Mouse (Mus musculus): ENCODE data around the gene Scamp3. TPM values are rescaled to one million over a fixed set of nuclear protein-coding genes. Genes with fewer than 3 reads are reported as not detected.
"Not testable (repeated sequence)": the region's sequence is repeated elsewhere in the genome, so short reads cannot be mapped to it uniquely, and the experiment has no call there.

Gene Scamp3
- polyA plus RNA-seq, 2 experiments = 35.3 to 41.0 TPM

DNA sequence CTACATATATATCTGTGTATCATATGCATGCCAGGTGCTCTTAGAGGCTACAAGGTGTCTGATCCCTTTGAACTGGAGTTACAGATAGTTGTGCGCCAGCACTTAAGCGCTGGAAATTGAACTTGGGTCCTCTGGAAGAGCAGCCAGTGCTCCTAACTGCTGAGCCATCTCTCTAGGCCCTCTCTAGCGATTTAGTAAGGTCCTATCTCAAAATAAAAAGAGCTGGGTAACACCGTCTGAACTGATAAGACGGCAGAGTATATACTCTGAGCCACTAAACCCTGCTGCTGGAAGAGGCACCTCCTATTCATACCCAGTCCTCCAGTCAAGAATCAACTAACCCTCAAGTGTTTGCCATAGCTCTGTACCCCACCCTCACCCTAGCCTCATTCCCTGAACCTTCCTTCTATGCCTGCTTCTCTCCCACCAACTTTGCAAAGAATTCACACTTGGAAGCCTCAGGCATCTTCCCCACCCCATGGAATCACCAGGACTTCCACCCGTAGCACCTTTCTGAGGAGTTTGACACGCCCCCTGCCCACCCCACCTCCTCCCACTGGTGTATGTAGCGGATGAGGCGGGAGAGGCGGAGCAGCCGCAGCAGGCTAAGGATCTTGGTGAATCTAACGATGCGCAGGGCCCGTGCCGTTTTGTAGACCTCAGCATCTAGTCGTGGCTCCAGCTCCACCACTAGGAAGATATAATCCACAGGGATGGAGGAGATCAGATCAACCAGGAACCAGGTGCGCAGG lies 25.0 kb upstream of the Scamp3 start:
- WGBS (ENCODE audit: insufficient replicate concordance) = 36% methylated on average over 17 of the region's 17 CpGs
- Histone ChIP-seq H3K4me2 (ENCODE audit: low read depth) (peak overlapping the region; percentile 23), H3K4me3 (ENCODE audit: insufficient read depth in 1 of 2, low read depth in 2 of 2, low read length in 2 of 2) (no peak overlapping the region), H3K9me3 (ENCODE audit: control insufficient read depth, low read length) (no peaks in the 10 kb centered on the region), H3K27me3 (ENCODE audit: control insufficient read depth, insufficient read depth, low read length) (no peaks in the 10 kb centered on the region; the same call in none of the 2 replicates), H3K27ac (no peak overlapping the region), H3K36me3 (replicated peaks; ENCODE audit: control insufficient read depth, insufficient read depth, low read depth) (no peaks in the 10 kb centered on the region), H3K9ac (replicated peaks) (no peak overlapping the region), H3K4me1 (replicated peaks; ENCODE audit: control insufficient read depth in 2 of 2, insufficient read depth in 2 of 2, low read length in 1 of 2) (peaks cover 14 to 19% of the 10 kb centered on the region in 2 experiments)
- ATAC-seq (ENCODE audit: insufficient read depth) (peak; percentile 12; the same call in 1 of the 2 replicates), DNase-seq (ENCODE audit: low read depth in 3 of 3, low spot score in 3 of 3) (no peak)
- no peak for TF ChIP-seq CTCF (IDR thresholded peaks at IDR 0.05; ENCODE audit: low read depth)
- no peak for TF ChIP-seq EP300 (IDR thresholded peaks at IDR 0.05; ENCODE audit: low read depth)

DNA sequence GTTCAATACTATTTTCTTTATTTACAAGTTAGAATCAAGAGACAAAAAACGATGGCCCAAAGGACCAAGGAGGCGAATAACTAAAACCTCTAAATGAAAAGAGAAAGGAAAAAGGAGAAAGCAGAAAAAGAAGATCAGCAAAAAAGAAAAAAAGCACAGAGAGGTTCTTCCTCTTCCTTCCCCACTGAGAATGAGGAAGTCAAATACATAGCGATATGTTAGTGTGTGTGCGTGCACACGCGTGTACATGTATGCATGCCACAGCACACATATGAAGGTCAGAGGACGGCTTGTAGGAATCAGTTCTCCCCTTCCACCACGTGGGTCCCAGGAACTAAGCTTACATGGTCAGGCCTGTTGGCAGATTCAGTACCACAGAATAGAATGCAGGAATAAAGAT lies 20.3 kb upstream of the Scamp3 start:
- Histone ChIP-seq H3K27ac (no peak overlapping the region), H3K27me3 (ENCODE audit: control insufficient read depth, insufficient read depth, low read length) (peaks cover 9% of the 10 kb centered on the region), H3K4me2 (ENCODE audit: low read depth) (no peak overlapping the region), H3K4me3 (ENCODE audit: insufficient read depth in 1 of 2, low read depth in 2 of 2, low read length in 2 of 2) (no peak overlapping the region), H3K4me1 (replicated peaks; ENCODE audit: control insufficient read depth in 2 of 2, insufficient read depth in 2 of 2, low read length in 1 of 2) (peaks cover 8 to 16% of the 10 kb centered on the region in 2 experiments), H3K9ac (replicated peaks) (no peak overlapping the region), H3K9me3 (ENCODE audit: control insufficient read depth, low read length) (no peaks in the 10 kb centered on the region), H3K36me3 (replicated peaks; ENCODE audit: control insufficient read depth, insufficient read depth, low read depth) (no peaks in the 10 kb centered on the region)
- DNase-seq (ENCODE audit: low read depth in 3 of 3, low spot score in 3 of 3) (no peak), ATAC-seq (ENCODE audit: insufficient read depth) (no peak)
- whole genome bisulfite sequencing (ENCODE audit: insufficient replicate concordance) = 57% methylated on average over 8 of the region's 8 CpGs
- no peak for TF ChIP-seq CTCF (IDR thresholded peaks at IDR 0.05; ENCODE audit: low read depth)
- no peak for TF ChIP-seq EP300 (IDR thresholded peaks at IDR 0.05; ENCODE audit: low read depth)

DNA sequence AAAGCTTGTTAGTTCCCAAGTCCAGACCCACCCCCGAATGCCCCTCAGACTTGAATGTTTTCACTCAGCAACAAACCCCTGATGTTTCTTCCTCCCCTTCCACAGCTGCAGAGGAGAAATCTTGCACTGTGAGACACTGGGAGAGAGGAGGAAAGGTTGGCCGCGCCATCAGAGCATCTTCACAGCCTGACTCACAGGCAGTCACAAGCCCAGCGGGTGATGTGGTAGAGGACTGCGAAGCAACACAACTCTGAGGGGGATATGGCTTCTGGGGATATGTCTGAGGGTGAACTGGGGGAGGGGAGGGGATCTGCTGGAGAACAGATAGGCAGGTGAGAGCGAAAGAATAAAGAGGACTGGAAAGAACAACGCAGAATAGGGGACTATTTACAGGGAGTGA lies 18.6 kb upstream of the Scamp3 start:
- whole genome bisulfite sequencing (ENCODE audit: insufficient replicate concordance) = 21% methylated on average over 7 of the region's 7 CpGs
- Histone ChIP-seq H3K4me1 (replicated peaks; ENCODE audit: control insufficient read depth in 2 of 2, insufficient read depth in 2 of 2, low read length in 1 of 2) (peaks cover 3 to 10% of the 10 kb centered on the region in 2 experiments; a peak in 3 of 4 replicates), H3K36me3 (replicated peaks; ENCODE audit: control insufficient read depth, insufficient read depth, low read depth) (no peaks in the 10 kb centered on the region), H3K27me3 (ENCODE audit: control insufficient read depth, insufficient read depth, low read length) (peaks cover 9% of the 10 kb centered on the region), H3K9me3 (ENCODE audit: control insufficient read depth, low read length) (no peaks in the 10 kb centered on the region), H3K9ac (replicated peaks) (no peak overlapping the region), H3K27ac (no peak overlapping the region), H3K4me2 (ENCODE audit: low read depth) (no peak overlapping the region), H3K4me3 (ENCODE audit: insufficient read depth in 1 of 2, low read depth in 2 of 2, low read length in 2 of 2) (no peak overlapping the region)
- no peak for ATAC-seq (ENCODE audit: insufficient read depth)
- TF ChIP-seq EP300 (IDR thresholded peaks at IDR 0.05; ENCODE audit: low read depth) (no peak), CTCF (IDR thresholded peaks at IDR 0.05; ENCODE audit: low read depth) (no peak)
- DNase-seq (ENCODE audit: low read depth in 3 of 3, low spot score in 3 of 3) = no peak

DNA sequence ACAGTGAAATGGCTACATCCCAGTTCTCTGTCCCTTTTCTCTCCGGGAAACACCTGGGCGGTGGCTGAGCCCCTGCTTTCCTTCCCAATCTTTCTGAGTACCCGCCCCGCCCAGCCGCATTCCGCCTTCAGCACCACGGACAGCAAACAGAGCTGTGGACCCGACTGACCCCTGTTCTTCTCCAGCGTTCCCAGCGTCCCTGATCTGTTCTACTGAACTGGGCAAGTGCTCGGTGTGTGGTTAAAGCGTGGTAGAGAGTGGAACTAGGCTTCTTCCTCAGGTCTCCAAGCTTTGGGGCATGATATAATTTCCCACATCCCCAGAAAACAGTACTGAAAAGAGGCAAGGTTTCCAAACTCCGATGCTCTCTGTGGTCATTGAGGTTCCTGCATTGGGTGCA lies 18.1 kb upstream of the Scamp3 start:
- TF ChIP-seq CTCF (IDR thresholded peaks at IDR 0.05; ENCODE audit: low read depth) = no peak
- no peak for TF ChIP-seq EP300 (IDR thresholded peaks at IDR 0.05; ENCODE audit: low read depth)
- no peaks in the 10 kb centered on the region for H3K36me3 ChIP-seq (replicated peaks; ENCODE audit: control insufficient read depth, insufficient read depth, low read depth)
- H3K4me1 ChIP-seq (replicated peaks; ENCODE audit: control insufficient read depth in 2 of 2, insufficient read depth in 2 of 2, low read length in 1 of 2) = peaks cover 9 to 15% of the 10 kb centered on the region in 2 experiments; a peak in 3 of 4 replicates
- H3K27ac ChIP-seq = no peak overlapping the region
- WGBS (ENCODE audit: insufficient replicate concordance) = 0% methylated on average over 13 of the region's 13 CpGs
- H3K4me2 ChIP-seq (ENCODE audit: low read depth) = peak overlapping the region; percentile 88
- H3K9ac ChIP-seq (replicated peaks) = no peak overlapping the region
- DNase-seq (ENCODE audit: low read depth in 3 of 3, low spot score in 3 of 3) (no peak), ATAC-seq (ENCODE audit: insufficient read depth) (no peak)
- no peaks in the 10 kb centered on the region for H3K9me3 ChIP-seq (ENCODE audit: control insufficient read depth, low read length)
- peaks cover 9% of the 10 kb centered on the region for H3K27me3 ChIP-seq (ENCODE audit: control insufficient read depth, insufficient read depth, low read length)
- H3K4me3 ChIP-seq (ENCODE audit: insufficient read depth in 1 of 2, low read depth in 2 of 2, low read length in 2 of 2) = peak overlapping the region; percentile 51 to 60; a peak in 3 of 4 replicates

DNA sequence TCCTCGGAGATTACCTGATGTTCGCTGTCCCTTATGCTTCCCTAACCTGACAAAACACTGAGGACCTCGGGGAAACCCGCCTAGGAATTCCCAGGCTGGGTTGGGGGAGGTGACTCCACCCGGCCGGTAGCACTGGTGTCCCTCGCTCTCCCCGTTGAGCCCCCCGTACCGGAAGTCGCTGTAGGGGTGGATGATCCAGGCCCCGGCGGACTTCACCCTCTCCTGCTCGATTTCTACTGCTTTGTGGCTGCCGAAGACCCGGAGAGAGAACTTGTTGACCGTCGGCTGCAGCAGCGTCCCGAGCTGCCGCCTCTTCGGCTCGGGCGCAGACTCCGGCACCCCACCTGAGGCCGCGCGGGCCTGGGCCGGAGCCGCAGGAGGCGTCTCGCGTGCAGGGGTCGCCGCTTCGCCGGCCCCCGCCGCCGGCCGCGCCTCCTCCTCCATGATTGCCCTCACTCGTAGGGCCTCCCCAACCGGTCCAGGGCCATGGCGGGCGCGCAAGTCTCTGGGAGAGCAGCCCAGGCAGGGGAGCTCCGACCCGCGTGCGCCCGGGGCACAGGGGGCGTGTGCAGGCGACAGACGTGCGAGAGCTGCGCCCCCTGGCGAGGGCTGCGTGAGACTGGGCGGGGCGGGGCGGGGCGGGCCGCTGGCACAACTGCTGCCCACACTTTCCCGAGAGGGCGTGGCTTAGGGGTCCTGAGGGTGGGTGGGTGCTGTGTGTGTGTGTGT lies 17.5 kb upstream of the Scamp3 start, which contains the start of gene Hcn3:
Gene Hcn3 (minus strand): TSS at position 581 of the 729 bp plus-strand sequence.
- TF ChIP-seq CTCF (IDR thresholded peaks at IDR 0.05; ENCODE audit: low read depth) = peak; percentile 68
- no peak for TF ChIP-seq EP300 (IDR thresholded peaks at IDR 0.05; ENCODE audit: low read depth)
- peak; percentile 21; the same call in 1 of the 2 replicates for ATAC-seq (ENCODE audit: insufficient read depth)
- Histone ChIP-seq H3K27ac (no peak within 1 kb of the TSS), H3K4me1 (replicated peaks; ENCODE audit: control insufficient read depth in 2 of 2, insufficient read depth in 2 of 2, low read length in 1 of 2) (peaks cover 10 to 16% of the 10 kb centered on the region in 2 experiments; a peak in 3 of 4 replicates), H3K9ac (replicated peaks) (peak within 1 kb of the TSS; percentile 4; the same call in 1 of the 2 replicates), H3K36me3 (replicated peaks; ENCODE audit: control insufficient read depth, insufficient read depth, low read depth) (no peaks in the 10 kb centered on the region), H3K27me3 (ENCODE audit: control insufficient read depth, insufficient read depth, low read length) (peaks cover 9% of the 10 kb centered on the region), H3K4me2 (ENCODE audit: low read depth) (peak within 1 kb of the TSS; percentile 88), H3K4me3 (ENCODE audit: insufficient read depth in 1 of 2, low read depth in 2 of 2, low read length in 2 of 2) (peak within 1 kb of the TSS; percentile 51 to 60), H3K9me3 (ENCODE audit: control insufficient read depth, low read length) (no peaks in the 10 kb centered on the region)
- peak; percentile 59 to 61 (median 60) for DNase-seq (ENCODE audit: low read depth in 3 of 3, low spot score in 3 of 3)
- under 1% methylated on average over 62 of the region's 66 CpGs for WGBS (ENCODE audit: insufficient replicate concordance)

DNA sequence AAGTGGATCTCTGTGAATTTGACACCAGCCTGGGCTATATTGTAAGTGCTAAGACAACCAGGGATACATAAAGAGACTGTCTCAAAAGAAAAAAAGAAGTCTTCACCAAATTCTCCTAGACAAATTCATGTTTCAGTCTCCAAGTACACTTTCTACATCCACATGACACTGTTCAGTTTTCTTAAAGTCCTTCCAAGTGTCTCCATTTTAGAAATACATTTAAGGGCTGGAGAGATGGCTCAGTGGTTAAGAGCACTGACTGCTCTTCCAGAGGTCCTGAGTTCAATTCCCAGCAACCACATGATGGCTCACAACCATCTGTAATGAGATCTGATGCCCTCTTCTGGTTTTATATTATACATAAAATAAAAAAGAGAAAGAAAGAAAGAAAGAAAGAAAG lies 16.1 kb upstream of the Scamp3 start:
- H3K9me3 ChIP-seq (ENCODE audit: control insufficient read depth, low read length); H3K9ac ChIP-seq (replicated peaks); ATAC-seq (ENCODE audit: insufficient read depth); H3K4me2 ChIP-seq (ENCODE audit: low read depth); H3K4me3 ChIP-seq (ENCODE audit: insufficient read depth in 1 of 2, low read depth in 2 of 2, low read length in 2 of 2); H3K36me3 ChIP-seq (replicated peaks; ENCODE audit: control insufficient read depth, insufficient read depth, low read depth); H3K27me3 ChIP-seq (ENCODE audit: control insufficient read depth, insufficient read depth, low read length); H3K27ac ChIP-seq; DNase-seq (ENCODE audit: low read depth in 3 of 3, low spot score in 3 of 3): not testable (repeated sequence)
- peaks cover 16 to 25% of the 10 kb centered on the region in 2 experiments for H3K4me1 ChIP-seq (replicated peaks; ENCODE audit: control insufficient read depth in 2 of 2, insufficient read depth in 2 of 2, low read length in 1 of 2)

Data from liver, embryonic 14.5 days (tissue).